30 mouse cellular contexts compared by ENCODE assay signal in genomic region chr5:108072301-108072700, GRCm38 (mm10).
"Had no signal": no experiment of that assay in that cellular context is flagged by ENCODE, and none has a peak within 500 bp of the region (broad histone marks: within the 10 kb centered on the region; RNA-seq: fewer than 3 reads in every experiment).

No protein-coding gene starts in this region.

- ATAC-seq: liver, embryonic 12.5 days; liver, postnatal 0 days; lung, postnatal 0 days; midbrain, embryonic 13.5 days; midbrain, embryonic 16.5 days had no signal

- H3K9ac ChIP-seq: limb, embryonic 12.5 days; limb, embryonic 13.5 days; limb, embryonic 15.5 days; liver, embryonic 12.5 days; liver, embryonic 13.5 days; liver, embryonic 14.5 days; liver, embryonic 15.5 days; liver, postnatal 0 days; lung, embryonic 14.5 days; lung, embryonic 15.5 days; midbrain, embryonic 12.5 days; midbrain, embryonic 13.5 days; neural tube, embryonic 12.5 days had no signal

- DNase-seq: left cerebral cortex, postnatal 4 days; liver; liver, embryonic 13.5 days; liver, postnatal 0 days; lung, adult 18-20 months; lung, adult 2 months; lung, embryonic 14.5 days; lung, postnatal 10 days; lung, postnatal 14 days; lung, postnatal 36 days; lung, postnatal 4 days; midbrain, embryonic 14.5 days had no signal

- H3K4me2 ChIP-seq: limb, embryonic 12.5 days; limb, embryonic 13.5 days; limb, embryonic 15.5 days; liver, embryonic 11.5 days; liver, embryonic 12.5 days; liver, embryonic 13.5 days; liver, embryonic 15.5 days; lung, embryonic 14.5 days; lung, embryonic 15.5 days; midbrain, embryonic 12.5 days; midbrain, embryonic 13.5 days; neural tube, embryonic 12.5 days had no signal

- H3K27me3 ChIP-seq: limb, embryonic 12.5 days; limb, embryonic 13.5 days; limb, embryonic 15.5 days; liver, embryonic 12.5 days; liver, embryonic 13.5 days; liver, embryonic 15.5 days; lung, embryonic 15.5 days; megakaryocyte, embryonic 14.5 days; midbrain, embryonic 12.5 days; midbrain, embryonic 13.5 days; neural tube, embryonic 12.5 days had no signal

- H3K4me1 ChIP-seq: limb, embryonic 10.5 days; limb, embryonic 15.5 days had no signal

- H3K27ac ChIP-seq: limb, embryonic 10.5 days; limb, embryonic 12.5 days; limb, embryonic 13.5 days; limb, embryonic 15.5 days; liver, embryonic 12.5 days; liver, embryonic 13.5 days; liver, embryonic 14.5 days; liver, embryonic 15.5 days; lung, embryonic 15.5 days; macrophage; midbrain, embryonic 10.5 days; midbrain, embryonic 12.5 days; midbrain, embryonic 13.5 days; neural tube, embryonic 12.5 days had no signal

- H3K4me3 ChIP-seq: limb, embryonic 10.5 days; limb, embryonic 12.5 days; limb, embryonic 13.5 days; limb, embryonic 15.5 days; liver, embryonic 12.5 days; liver, embryonic 13.5 days; liver, embryonic 15.5 days; lung, embryonic 15.5 days; megakaryocyte, embryonic 14.5 days; midbrain, embryonic 10.5 days; midbrain, embryonic 12.5 days; midbrain, embryonic 13.5 days; myocyte; neural tube, embryonic 12.5 days had no signal

- H3K9me3 ChIP-seq: limb, embryonic 10.5 days; limb, embryonic 15.5 days; liver, embryonic 12.5 days; liver, embryonic 13.5 days; liver, embryonic 15.5 days; lung, embryonic 15.5 days; midbrain, embryonic 10.5 days; midbrain, embryonic 12.5 days had no signal
